Mouse (Mus musculus): Measurements from ENCODE around the gene Plbd2.
"Not testable (repeated sequence)": the region's sequence is repeated elsewhere in the genome, so short reads cannot be mapped to it uniquely, and the experiment has no call there.

Gene Plbd2

DNA sequence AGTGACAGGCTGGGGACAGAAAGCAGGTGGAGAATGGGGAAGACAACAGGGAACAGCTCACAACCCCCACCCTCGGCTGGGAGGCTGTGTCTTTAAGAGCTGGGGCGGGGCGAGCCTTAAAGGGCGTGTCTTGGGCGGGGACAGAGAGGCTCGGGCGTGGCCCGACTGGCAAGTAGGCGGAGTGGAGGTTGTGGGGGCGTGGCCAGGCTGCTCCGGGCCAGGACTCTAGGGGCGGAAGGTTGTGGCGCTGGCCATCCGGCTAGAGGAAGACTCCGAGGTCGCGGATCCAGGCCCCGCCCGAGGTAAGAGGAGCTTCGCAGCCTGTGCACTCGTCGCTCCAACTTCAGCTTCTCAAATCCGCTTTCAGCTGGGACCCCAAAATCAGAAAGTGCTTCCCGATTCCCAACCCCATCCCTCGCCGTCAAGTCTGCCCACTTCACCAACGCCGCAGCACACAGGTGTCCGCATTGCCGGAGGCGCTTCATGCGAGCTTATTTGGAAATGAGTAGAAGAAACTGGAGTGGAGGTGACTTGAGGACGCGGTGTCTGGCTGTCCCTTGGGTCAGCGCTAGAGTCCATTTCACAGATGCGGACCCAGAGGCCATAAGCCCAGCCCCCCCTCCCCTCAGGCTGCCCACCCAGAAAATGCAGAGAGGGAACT lies 7.7 kb upstream of the Plbd2 start, which contains the start of gene Slc8b1:
Slc8b1 (plus strand) TSS at position 187 of the 661 bp plus-strand sequence.
- peak; percentile 93 for DNase-seq (ENCODE audit: low spot score)

DNA sequence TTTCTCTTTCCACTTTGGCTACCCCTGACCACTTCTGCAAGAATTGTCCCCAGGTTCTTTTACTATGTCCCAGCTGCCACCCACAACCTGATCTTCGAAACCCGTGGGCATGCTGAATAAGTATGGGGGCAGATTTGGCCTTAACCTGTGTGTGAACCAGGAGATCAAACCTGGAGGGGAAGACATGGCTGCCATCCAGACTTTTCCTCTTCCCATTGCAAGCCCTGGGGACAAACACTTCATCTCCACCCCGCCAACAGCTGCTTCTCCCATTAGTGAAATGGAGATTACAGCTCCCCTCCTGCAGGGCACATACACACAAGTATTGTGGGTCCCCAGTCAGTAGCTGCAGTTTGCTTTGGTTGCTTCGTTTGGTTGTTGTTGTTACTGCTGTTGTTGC lies 3.9 kb upstream of the Plbd2 start:
- DNase-seq (ENCODE audit: low spot score) = no peak

DNA sequence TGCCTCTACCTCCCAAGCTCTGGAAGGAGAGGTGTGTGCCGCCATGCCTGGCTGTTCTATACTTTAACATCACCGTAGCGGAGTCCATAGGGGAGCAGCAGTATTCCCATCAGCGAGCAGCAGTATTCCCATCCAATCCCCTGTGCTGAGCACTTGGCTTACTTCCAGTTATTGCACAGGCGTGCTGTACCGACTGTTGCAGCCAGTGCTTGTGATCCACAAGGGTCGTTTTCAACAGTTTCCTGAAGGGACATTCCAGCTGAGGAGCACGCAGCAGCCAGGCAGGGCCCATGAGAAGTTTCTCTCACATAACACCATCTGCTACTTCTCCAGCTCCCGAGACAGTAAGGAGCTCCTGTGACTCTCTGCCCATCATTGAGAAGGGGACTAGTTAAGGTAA lies 3.1 kb upstream of the Plbd2 start:
- no peak for DNase-seq (ENCODE audit: low spot score)

DNA sequence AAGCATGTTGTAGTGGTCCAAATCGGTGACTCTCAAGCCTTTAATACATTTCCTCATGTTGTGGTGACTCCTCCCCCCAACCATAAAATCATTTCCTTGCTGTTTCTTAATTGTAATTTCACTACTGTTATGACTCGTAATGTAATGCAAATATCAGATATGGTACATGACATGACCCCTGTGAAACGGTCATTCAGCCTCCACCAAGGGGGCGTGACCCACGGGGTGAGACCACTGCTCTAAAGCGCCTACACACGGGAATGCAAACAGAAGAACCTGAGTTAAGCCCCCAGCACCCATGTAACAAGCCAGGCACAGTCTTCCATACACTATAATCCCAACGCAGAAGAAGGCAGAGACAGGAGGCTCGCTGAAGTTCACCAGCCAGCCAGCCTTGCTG lies 2.4 kb upstream of the Plbd2 start:
- DNase-seq (ENCODE audit: low spot score) = no peak

DNA sequence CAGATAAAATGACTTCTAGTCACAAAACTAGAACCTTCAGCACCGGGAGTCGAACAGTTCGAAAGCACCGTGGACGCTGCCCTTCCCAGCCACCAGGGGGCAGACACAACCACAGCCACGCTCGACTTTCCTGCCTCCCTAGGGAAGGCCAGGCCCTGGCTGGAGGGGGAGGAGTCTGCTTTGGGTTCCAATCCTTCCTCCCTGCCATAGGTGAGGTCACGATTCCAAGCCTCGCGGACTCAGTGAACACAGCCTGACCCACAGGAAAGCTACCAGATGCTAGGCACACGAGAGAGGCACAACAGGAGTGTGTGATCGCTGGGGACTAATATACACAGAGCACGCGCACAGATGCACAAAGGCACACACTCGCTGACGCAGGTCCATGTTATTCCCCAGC lies 1.9 kb upstream of the Plbd2 start:
- DNase-seq (ENCODE audit: low spot score) = peak; percentile 78

DNA sequence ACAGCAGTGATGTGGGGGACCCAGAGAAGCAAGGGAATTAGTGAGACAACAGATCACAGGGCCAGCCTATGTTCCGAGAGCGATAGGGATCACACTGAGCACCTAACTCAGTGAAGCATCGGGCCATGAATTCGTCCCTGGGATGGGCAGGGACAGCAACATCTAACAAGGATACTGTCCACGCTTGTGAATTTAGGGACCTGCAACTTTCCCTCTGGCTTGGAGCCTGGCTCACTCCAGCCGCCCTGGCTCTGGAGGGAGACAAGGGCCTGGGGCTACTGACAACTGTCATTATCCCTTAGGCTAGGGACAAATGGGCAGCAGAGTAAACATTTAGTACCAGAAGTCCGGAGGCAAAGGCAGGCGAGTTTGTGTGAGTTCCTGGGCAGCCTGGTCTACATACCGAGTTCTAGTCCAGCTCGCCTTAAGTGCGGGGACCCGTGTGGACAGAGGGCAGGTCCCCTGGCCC lies 716 bp downstream of the Plbd2 start:
- DNase-seq (ENCODE audit: low spot score) = no peak

DNA sequence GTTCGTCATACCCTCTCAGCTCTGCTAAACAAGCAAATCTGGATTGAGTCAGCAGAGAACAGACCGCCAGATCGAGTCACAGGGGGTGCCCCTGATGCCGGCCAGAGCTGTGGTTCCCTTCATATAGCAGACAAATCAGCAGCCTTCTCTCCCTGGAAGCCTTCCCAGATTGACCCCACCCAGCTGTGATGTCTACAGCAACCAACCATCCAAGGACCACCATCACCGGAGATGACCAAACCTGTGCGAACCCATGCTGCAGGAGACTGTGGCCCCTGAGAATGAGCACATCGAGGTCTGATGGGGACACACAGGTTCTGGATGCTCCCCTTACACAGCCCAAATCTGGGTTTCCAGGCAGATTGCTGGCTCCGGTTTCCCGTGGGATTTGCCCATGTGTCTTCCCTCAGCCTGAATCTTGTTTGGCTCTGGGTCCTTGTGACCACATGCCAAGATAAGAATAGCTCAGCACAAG lies 1.2 kb downstream of the Plbd2 start:
- no peak for DNase-seq (ENCODE audit: low spot score)

DNA sequence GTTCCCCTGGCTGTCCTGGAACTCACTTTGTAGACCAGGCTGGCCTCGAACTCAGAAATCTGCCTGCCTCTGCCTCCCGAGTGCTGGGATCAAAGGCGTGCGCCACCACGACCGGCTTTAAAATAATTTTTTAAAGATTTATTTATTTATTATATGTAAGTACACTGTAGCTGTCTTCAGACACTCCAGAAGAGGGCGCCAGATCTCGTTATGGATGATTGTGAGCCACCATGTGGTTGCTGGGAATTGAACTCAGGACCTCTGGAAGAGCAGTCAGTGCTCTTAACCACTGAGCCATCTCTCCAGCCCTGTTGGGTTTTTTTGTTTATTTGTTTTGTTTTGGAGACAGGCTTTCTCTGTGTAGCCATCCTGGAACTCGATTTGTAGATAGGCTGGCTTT lies 2.8 kb downstream of the Plbd2 start:
- DNase-seq (ENCODE audit: low spot score) = not testable (repeated sequence)

DNA sequence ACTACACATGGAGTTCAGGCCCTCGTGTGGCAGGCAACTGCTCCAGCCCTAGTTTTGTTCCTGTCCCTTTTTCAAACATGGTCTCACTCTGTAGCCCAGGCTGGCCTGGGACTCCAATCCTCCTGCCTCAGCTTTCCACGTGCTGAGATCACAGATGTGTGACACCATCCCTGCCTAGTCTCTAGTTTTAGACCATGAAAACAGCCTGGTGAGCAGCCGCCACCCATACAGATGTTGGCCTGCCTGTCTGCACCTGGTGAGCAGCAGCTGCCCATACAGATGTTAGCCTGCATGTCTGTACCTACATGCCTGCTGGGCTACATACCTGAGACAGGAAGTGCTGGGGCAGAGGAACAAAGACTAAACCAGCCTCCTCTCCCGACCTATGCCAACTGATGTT lies 4.2 kb downstream of the Plbd2 start:
- no peak for DNase-seq (ENCODE audit: low spot score)

DNA sequence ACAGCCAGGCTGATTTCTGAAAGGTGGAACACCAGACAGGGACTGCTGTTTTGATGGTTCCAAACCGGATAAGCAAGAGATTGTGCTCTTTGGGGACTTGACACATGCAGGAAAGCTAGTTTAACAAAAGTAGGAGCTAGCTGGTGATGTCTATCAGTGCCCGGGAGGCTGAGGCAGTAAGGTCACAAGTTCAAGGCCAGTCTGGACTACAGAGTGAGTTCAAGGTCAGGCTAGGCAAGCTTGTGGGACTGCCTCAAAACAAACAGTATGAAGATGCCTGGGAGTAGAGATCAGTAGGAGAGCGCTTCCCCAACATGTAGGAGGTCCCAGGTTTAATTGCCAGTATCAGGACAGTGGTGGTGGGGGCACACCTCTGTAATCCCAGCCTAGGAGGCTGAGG lies 6.4 kb downstream of the Plbd2 start:
- no peak for DNase-seq (ENCODE audit: low spot score)

DNA sequence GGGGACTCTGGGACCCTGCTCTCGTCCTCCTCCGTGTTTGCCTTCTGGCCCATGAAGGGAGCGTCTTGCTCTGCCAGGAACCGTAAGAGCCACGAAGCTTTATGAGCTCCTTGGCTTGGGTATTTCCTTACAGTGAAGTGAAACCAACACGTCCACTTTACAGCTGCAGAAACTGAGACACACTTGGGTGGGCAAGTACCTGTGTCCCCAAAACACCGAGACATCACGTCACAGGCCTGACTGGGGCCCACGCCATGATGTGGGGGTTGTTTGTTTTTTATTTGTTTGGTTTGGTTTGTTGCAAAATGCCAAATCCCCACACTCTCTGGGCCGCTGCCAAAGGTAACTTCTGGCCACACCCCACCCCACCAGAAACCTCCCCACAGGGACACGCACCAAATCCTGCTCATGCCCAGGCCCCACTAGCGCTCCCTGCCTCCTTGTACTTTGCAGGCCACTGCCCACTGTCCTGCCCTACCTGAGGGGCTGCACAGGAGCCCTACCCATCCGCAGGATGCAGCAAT lies 7.7 kb downstream of the Plbd2 start:
- no peak for DNase-seq (ENCODE audit: low spot score)

DNA sequence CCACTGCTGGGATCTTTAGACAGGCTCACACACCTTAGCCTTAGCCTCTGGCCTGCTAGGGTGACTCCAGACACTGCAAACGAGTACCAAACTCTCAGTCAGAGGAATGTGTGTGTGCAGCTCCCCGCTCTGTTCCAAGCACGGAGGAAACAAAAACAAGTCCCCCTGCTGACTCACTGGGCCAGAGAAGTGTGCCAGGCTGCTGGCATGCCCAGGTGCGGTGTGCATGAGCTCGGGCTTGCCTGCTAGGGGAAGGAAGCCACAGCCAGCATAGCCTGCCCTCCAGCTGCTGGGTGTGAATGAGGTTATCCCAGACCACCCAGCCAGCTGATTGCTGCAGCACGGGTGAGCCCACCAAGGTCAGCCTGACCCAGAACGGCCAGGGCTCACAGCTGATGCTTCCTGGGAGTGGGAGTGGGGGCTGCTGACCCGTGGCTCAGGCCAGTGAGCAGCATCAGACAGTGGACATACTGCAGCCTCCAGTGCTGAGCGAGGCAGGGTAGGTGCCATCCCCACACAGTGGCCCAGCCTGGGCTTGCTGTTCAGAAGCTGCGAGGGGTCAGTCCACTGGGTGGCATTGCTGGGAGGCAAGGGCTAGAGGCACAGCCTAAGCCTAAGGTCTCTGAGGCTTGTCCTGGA lies 8.2 kb downstream of the Plbd2 start:
- DNase-seq (ENCODE audit: low spot score) = no peak

DNA sequence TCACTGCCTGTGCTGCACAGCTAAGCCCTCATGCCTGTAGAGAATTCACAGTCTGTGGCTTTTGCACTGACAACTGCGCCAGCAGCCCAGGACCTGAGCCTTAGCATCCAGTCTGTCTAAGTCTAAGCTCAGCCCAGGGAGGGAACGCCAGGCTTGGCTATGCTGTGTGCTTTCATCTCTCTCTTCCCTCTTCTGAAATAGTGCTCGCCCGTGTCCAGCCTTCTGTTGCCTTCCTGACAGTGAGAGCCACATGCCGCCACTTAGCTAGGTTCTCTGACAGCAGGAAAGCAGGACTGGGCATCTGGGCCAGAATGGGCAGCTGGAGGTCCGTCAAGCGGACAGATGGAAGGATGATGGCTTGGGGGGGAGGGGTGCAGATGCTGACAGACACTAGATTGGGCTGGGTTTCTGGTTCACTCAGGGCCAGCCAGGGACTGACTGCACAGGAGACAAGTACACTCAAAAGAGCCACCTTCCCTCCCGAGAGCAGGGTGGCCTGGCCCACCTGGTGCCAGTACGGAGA lies 9.5 kb downstream of the Plbd2 start:
- no peak for DNase-seq (ENCODE audit: low spot score)

DNA sequence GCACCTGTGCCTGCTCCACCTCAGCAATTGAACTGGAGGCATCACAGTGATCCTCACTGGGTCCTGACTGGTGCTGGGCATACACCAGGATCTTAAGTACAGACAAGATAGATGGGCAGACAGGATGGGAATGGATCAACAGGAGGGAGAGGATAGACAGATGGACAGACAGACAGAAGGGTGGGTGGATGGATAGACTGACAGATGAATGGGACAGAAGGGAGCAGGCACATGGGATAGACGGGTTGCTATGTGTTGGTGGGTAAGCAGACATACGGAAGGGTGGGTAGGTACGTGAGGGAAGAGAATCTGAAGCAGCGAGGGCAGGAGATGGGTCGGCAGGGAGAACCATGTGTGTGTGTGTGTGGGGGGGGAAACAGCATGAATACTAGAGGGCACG lies 10.0 kb downstream of the Plbd2 start:
- no peak for DNase-seq (ENCODE audit: low spot score)

DNA sequence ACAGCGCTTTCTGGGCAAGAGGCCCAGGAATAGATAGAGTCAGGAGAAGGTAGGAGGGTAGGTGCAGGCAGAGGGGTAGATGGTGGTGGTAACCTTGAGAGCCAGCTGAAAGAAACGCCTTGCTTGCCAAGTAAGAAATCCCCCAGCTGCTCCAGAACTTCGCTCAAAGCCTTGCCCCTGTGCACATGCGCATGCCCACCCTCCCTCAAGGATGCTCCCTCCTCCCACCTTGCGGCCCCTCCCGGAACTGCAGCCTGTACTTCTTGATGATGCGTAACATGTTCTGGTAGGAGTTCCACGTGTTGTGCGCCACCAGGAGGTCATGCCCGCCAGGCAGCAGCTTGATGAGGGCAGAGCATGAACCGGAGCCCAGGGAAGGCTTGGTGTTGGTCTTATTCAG lies 11.0 kb downstream of the Plbd2 start:
- peak; percentile 65 for DNase-seq (ENCODE audit: low spot score)

DNA sequence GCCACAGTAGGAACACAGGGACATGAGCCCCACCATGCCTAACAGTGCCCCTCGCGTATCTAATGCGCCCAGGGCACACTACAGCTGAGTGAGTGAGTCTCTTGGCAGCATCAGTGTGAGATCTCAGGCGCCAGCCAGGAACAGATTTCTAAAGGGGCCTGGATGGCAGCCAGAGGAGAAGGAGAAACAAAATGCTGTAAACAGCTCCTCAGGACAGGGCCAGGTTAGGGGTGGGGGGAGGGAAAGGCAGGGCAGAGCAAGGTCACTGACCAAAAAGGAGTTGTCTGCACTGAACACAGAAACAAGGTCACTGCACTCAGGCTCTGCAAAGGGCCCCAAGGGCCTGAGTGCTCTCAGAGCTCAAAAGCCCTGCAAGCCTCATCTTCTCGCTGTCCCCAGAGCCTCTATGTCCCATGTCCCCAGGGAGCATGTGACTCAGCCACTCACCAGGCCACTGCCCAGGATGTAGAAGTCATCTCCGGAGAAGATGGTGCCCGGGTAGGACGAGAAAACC lies 12.7 kb downstream of the Plbd2 start:
- DNase-seq (ENCODE audit: low spot score) = peak; percentile 65

DNA sequence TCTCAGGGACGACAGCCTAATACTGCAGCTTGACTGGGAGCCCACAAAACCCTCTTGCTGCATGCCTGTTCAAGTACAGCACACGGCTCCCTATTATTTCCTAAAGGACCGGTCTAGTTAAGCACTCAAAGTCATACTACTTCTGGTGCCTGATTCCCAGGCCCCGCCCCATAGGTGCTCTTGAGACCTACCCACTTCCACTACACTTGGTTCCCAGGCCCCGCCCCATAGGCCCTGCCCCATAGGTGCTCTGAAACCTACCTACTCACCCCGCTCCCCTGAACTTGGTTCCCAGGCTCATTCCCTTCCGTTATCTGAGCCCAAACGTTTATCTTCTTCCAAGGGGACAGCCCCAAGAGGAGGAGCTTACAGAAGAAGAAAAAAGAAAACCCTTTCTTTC lies 15.6 kb downstream of the Plbd2 start:
- no peak for DNase-seq (ENCODE audit: low spot score)

DNA sequence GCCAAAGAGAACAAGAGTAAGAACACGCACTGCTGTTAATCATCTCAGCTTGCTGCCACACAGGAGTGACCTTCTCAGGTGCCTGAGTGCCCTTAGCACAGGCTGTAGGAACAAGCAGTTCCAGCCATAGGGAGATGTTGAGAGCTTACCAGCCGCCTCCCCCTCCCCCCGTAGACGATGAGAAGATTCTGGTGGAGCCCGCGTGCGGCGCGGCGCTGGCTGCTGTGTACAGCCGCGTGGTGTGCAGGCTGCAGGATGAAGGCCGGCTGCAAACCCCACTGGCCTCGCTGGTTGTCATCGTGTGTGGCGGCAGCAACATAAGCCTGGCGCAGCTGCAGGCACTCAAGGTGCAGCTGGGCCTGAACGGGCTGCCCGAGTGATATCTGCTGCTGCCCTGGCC lies 20.0 kb downstream of the Plbd2 start:
- no peak for DNase-seq (ENCODE audit: low spot score)

DNA sequence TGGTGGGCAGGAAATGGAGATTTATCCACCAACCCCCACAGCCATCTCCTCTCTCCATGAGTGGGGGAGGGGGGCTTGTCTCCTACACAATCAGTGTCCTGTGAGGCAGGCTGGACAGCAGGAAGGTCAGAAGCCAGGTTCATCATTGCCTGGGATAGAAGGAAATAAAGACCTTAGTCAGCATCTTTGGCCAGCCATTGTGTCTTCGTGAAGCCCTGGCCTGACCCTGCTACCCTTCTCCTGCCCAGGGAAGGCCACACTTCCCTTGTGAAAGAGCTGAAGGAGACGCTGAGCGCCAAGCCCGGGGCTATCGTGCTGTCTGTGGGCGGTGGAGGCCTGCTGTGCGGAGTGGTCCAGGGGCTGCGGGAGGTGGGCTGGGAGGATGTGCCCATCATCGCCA lies 22.2 kb downstream of the Plbd2 start:
- DNase-seq (ENCODE audit: low spot score) = no peak

DNA sequence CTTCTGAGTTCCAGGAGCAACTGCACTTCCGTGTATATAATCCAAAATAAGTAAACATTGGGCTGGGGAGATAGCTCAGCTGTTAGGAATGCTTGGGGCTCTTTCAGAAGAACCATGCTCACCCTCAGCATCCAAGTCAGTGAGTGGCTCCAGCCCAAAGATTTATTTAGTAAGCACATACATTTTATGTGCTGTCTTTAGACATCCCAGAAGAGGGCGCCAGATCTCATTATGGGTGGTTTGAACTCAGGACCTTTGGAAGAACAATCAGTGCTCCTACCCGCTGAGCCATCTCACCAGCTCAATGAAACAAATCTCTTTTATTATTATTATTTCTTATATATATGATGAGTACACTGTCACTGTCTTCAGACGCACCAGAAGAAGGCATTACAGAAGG lies 23.9 kb downstream of the Plbd2 start:
- DNase-seq (ENCODE audit: low spot score) = no peak

DNA sequence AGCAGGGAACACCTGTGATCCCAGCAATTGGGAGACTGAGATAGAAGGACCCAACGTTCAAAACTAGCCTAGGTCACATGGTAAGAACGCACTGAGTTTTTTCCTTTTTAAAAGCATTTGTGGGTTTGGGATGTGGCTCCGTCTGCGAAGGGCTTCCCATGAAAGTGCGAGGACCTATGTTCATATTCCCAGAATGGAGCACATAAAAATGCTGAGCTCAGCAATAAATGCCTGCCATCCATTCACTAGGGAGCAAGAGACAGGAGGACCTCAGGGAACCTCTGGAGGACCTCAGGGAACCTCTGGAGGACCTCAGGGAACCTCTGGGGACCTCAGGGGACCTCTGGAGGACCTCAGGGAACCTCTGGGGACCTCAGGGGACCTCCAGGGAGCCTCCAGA lies 25.4 kb downstream of the Plbd2 start:
- no peak for DNase-seq (ENCODE audit: low spot score)

DNA sequence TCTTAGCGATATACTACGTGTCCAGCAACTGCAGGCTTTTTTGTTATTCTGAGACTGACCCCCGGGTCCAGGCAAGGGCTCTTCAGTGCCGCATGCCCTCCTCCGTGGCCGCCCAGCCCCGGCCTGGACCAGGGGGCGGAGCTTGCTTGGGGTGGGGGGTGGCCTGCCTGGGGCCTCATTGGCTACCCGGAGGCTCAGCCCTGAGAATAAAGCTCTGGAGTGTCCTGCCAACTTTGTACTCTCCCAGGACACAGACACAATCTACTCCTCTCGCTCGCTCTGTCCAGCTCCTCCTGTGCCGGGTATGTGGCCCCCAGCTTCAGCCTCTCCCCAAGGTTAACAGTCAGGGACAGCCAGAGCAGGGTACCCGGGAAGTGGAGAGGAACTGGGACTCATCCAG lies 27.1 kb downstream of the Plbd2 start, which contains the start of gene Sds:
Sds (plus strand) TSS at position 231 of the 400 bp plus-strand sequence.
- no peak for DNase-seq (ENCODE audit: low spot score)

DNA sequence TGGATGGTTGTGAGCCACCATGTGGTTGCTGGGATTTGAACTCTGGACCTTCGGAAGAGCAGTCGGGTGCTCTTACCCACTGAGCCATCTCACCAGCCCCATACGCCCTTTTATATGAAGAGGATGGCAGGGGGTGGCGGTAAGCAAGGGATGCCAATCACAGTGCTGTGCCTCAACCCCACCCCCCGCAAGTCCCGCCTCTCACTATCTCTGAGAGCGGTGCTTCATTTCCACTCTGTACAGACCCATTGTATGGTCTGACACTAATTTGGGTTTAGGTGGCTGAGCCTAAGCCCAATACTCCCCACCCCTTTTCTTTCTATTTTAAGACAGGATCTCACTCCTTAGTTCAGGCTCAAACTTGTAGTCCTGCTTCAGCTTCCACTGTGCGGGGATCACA lies 27.6 kb downstream of the Plbd2 start:
- no peak for DNase-seq (ENCODE audit: low spot score)

All from testis, postnatal 14 days (tissue).